Mouse (Mus musculus) bone marrow macrophage, adult 2 months (primary cell): Measurements from ENCODE around the gene Myo15b.

ENCODE experiments used
- CTCF ChIP-seq: IDR thresholded peaks from 2 replicates; pipeline ENCODE4 v1.5.1; 2012; ENCODE audit warnings: low read depth, mild to moderate bottlenecking, low read length, moderate library complexity
- POLR2A ChIP-seq: IDR thresholded peaks from 2 replicates; pipeline ENCODE4 v1.6.1; 2012; ENCODE audit warnings: mild to moderate bottlenecking, low read depth, low read length, borderline replicate concordance

DNA sequence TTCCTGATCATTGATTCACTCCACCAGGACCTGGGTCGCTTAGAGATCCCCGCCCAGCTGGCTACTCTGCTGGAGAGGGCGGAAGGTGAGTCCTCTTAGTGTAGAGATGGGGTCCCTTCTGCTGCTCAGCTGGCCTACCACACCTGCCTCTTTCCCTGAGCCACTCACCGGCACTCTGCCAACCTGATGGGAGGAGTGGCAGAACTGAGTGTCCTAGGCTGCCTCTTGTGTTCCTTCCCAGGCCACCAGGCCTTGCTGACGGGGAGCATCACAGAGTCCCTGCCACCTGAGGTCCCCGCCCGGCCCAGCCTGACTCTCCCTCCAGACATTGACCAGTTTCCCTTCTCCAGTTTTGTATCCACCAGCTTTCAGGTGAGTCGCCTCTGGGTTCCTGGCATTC is 19.9 kb downstream of the Myo15b start:
- TF ChIP-seq CTCF (no peak), POLR2A (no peak)
